Mouse (Mus musculus): Measurements from ENCODE around the gene Tmem183a.

DNA sequence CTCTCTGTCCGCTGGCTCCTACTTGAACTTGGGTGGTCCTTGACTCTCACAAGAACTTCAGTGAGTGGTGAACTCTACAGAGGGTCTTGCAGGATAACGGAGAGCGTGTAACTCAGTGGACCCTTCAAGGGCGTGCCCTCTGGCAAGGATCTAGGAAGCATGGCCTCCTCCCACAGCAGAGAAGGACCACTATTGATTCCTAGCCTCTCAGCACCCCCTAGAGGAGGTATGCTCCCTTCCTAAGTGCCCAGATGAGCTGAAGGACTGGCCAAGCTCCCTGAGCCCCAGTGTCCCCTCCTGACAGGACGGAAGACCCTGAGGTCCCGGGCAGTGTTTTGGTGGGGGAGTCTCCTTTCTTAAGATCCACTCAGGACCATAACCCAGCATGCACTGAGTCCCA is 39.2 kb downstream of the Tmem183a start:
- TF ChIP-seq POLR2A (IDR thresholded peaks at IDR 0.05; ENCODE audit: insufficient read length, low read depth) (no peak), MAX (IDR thresholded peaks at IDR 0.05; ENCODE audit: low read depth) (no peak), USF1 (IDR thresholded peaks at IDR 0.05; ENCODE audit: low read depth) (no peak)
